11 mouse cellular contexts compared by ENCODE assay signal in the genomic region with DNA sequence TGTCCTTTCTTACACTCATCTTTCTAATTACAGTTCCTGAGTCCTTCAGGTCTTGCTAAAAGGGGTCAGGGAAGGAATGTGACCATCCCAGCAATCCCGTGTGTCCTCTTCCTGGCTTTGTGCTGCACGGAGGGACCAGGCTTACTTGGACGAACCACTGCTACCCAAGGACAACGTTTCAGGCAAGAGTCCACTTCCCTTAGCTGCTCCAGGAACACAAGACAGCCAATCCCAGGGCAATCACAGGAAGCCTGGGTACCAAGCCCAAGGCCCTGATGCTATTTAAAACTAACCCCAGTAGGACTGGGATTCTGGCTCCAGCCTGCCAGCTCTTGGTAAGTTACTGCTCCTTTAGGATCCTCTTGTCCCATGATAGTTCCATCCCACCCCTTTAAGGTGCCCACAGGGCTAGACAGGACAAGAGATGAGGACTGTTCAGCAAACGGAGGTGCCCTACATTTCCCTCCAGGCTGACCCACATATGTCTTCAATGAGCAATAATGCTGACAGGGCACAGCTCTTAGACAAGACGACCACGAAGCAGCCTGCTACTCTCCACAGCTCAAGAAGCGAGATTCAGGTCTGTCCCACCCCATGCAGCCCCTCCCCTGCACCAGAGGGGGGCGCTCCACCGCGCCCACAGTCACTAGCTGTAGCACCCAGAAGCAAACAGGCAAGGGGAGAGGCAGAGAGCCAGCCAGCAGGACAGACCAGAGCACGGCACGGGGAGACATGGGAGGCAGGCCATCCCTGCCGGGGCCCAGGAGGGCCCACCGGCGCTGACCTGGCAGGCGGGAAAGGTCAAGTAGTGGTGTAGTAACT.
DNase-seq lines count a peak whose midpoint lies in the region; ATAC-seq and TF ChIP-seq lines count a peak whose summit lies in the region.
"Had no signal": no experiment of that assay in that cellular context is flagged by ENCODE, and none has a peak within 500 bp of the region (broad histone marks: within the 10 kb centered on the region; RNA-seq: fewer than 3 reads in every experiment).

No protein-coding gene starts in this region.

- ATAC-seq in hindbrain, postnatal 0 days: peak; percentile 45; the same call in 1 of the 2 replicates
- no peak for ATAC-seq in intestine, embryonic 16.5 days

- peak; percentile 33 for TF ChIP-seq CTCF in hindbrain, postnatal 0 days (IDR thresholded peaks at IDR 0.05; ENCODE audit: low read depth)
- TF ChIP-seq CTCF in E14TG2a.4 (conservative IDR thresholded peaks at IDR 0.05; ENCODE audit: low read length): peak; percentile 75

- no peaks in the 10 kb centered on the region for H3K27me3 ChIP-seq in hindbrain, postnatal 0 days (ENCODE audit: insufficient read depth, low read length)
- H3K27me3 ChIP-seq in hindbrain, embryonic 10.5 days (ENCODE audit: insufficient read depth, poor library complexity, severe bottlenecking): no peaks in the 10 kb centered on the region
- H3K27me3 ChIP-seq in E14TG2a.4 (ENCODE audit: insufficient read depth, low read length): no peaks in the 10 kb centered on the region
- no peaks in the 10 kb centered on the region for H3K27me3 ChIP-seq in intestine, embryonic 16.5 days (replicated peaks; ENCODE audit: control insufficient read depth, insufficient read depth, low read length)

- no peak overlapping the region for H3K27ac ChIP-seq in hindbrain, postnatal 0 days
- no peak overlapping the region for H3K27ac ChIP-seq in hindbrain, embryonic 10.5 days
- no peak overlapping the region for H3K27ac ChIP-seq in ES-E14 (ENCODE audit: insufficient read depth, low read depth, low read length, poor library complexity, severe bottlenecking)
- no peak overlapping the region for H3K27ac ChIP-seq in intestine, embryonic 16.5 days (ENCODE audit: low read length)
- H3K27ac ChIP-seq: macrophage had no signal

- 62% methylated on average over 17 of the region's 17 CpGs for WGBS in hindbrain, postnatal 0 days
- WGBS in hindbrain, embryonic 10.5 days: 65% methylated on average over 17 of the region's 17 CpGs
- WGBS in intestine, embryonic 16.5 days: 65% methylated on average over 17 of the region's 17 CpGs

- H3K4me1 ChIP-seq in hindbrain, postnatal 0 days (ENCODE audit: insufficient read depth, low read length): no peaks in the 10 kb centered on the region
- H3K4me1 ChIP-seq in hindbrain, embryonic 10.5 days (replicated peaks): peaks cover 7% of the 10 kb centered on the region; the same call in 1 of the 2 replicates
- H3K4me1 ChIP-seq in E14TG2a.4 (replicated peaks; ENCODE audit: low read depth, low read length) (peaks cover 30% of the 10 kb centered on the region), ES-E14 (ENCODE audit: control insufficient read depth in 2 of 2, insufficient read depth in 2 of 2, low read length in 2 of 2, poor library complexity in 1 of 2) (no peaks in the 10 kb centered on the region; a peak in 1 of 4 replicates)
- H3K4me1 ChIP-seq in intestine, embryonic 16.5 days (ENCODE audit: control insufficient read depth, insufficient read depth, low read length): no peaks in the 10 kb centered on the region

- H3K9ac ChIP-seq in hindbrain, postnatal 0 days (replicated peaks; ENCODE audit: low read length): no peak overlapping the region
- H3K9ac ChIP-seq in ES-E14 (ENCODE audit: insufficient read depth, low read depth, low read length, poor library complexity, severe bottlenecking): peak overlapping the region; percentile 15; the same call in 1 of the 2 replicates
- H3K9ac ChIP-seq in intestine, embryonic 16.5 days (ENCODE audit: low read depth, low read length): 0 out of 2 replicates have a peak overlapping the region, but pooled peaks have one; percentile 10

- peaks cover 15% of the 10 kb centered on the region for H3K36me3 ChIP-seq in hindbrain, postnatal 0 days (ENCODE audit: insufficient read depth, low read length)
- peaks cover 70% of the 10 kb centered on the region for H3K36me3 ChIP-seq in hindbrain, embryonic 10.5 days
- H3K36me3 ChIP-seq in E14TG2a.4 (ENCODE audit: insufficient read depth, low read length) (peaks cover 98% of the 10 kb centered on the region), ES-E14 (ENCODE audit: control insufficient read depth, insufficient read depth, low read length, poor library complexity, severe bottlenecking) (peaks cover 52% of the 10 kb centered on the region)
- no peaks in the 10 kb centered on the region; the same call in 1 of the 2 replicates for H3K36me3 ChIP-seq in intestine, embryonic 16.5 days (ENCODE audit: control insufficient read depth, insufficient read depth, low read length)

- in situ Hi-C loops in ES-E14 (cut with MboI; ENCODE audit: low sequenced_read_pairs in 2 of 2, unreplicated experiment in 2 of 2): no loop called here

- no peak overlapping the region for H3K4me3 ChIP-seq in hindbrain, postnatal 0 days (ENCODE audit: low read length)
- H3K4me3 ChIP-seq in hindbrain, embryonic 10.5 days: no peak overlapping the region
- peak overlapping the region; percentile 69 for H3K4me3 ChIP-seq in E14TG2a.4 (replicated peaks; ENCODE audit: low read length)
- peak overlapping the region; percentile 26 to 52; a peak in 3 of 4 replicates for H3K4me3 ChIP-seq in ES-E14 (ENCODE audit: insufficient read depth in 1 of 2, low read depth in 1 of 2, low read length in 2 of 2, poor library complexity in 1 of 2, severe bottlenecking in 1 of 2)
- no peak overlapping the region for H3K4me3 ChIP-seq in intestine, embryonic 16.5 days (ENCODE audit: low read length)

- no peak overlapping the region for H3K4me2 ChIP-seq in hindbrain, postnatal 0 days (ENCODE audit: low read depth, low read length)
- H3K4me2 ChIP-seq in intestine, embryonic 16.5 days (ENCODE audit: low read depth, low read length): no peak overlapping the region

- no peak for DNase-seq in hindbrain, postnatal 0 days (ENCODE audit: low spot score)
- no peak for DNase-seq in hindbrain, embryonic 10.5 days (ENCODE audit: low spot score)
- DNase-seq in ES-E14 (ENCODE audit: low read depth, low spot score): peak; percentile 58
- no peak for DNase-seq in layer of hippocampus, postnatal 25 days (ENCODE audit: extremely low spot score in 1 of 2, low spot score in 1 of 2)
- DNase-seq in urinary bladder, postnatal 10 days (ENCODE audit: low spot score): no peak
- DNase-seq: cerebellum, postnatal 36 days; layer of hippocampus, adult 9-11 months; thymus, postnatal 36 days had no signal

- no peaks in the 10 kb centered on the region for H3K9me3 ChIP-seq in hindbrain, postnatal 0 days (ENCODE audit: low read length)
- no peaks in the 10 kb centered on the region for H3K9me3 ChIP-seq in hindbrain, embryonic 10.5 days
- H3K9me3 ChIP-seq in E14TG2a.4 (ENCODE audit: low read length) (no peaks in the 10 kb centered on the region), ES-E14 (ENCODE audit: control insufficient read depth, insufficient read depth, low read depth, low read length) (no peaks in the 10 kb centered on the region)
- no peaks in the 10 kb centered on the region for H3K9me3 ChIP-seq in intestine, embryonic 16.5 days (ENCODE audit: control insufficient read depth, low read length)

TF ChIP-seq in ES-E14, 5 proteins besides CTCF, POLR2A, EP300 and RAD21:
- TF ChIP-seq ZNF384 (IDR thresholded peaks at IDR 0.05; ENCODE audit: low read depth, low read length): no peak
- no peak for TF ChIP-seq MAFK (IDR thresholded peaks at IDR 0.05; ENCODE audit: insufficient read depth, low read depth, low read length)
- 0 out of 2 replicates have a peak, but pooled peaks have one; percentile 2 for TF ChIP-seq ZC3H11A (IDR thresholded peaks at IDR 0.05; ENCODE audit: borderline replicate concordance, low read depth, low read length)
- TF ChIP-seq CHD2 (IDR thresholded peaks at IDR 0.05; ENCODE audit: low read depth, low read length): no peak
- no peak for TF ChIP-seq HCFC1 (IDR thresholded peaks at IDR 0.05; ENCODE audit: borderline replicate concordance, insufficient read depth, low read length)
TF ChIP-seq in ES-E14: peak in this region for 1.

Comparison
In these comparisons a context has a peak if more than half of its experiments do, and no peak if none do; other contexts are left out.
1. H3K4me3 ChIP-seq: peak in E14TG2a.4 (single experiment) and ES-E14 (2 of 2); none in hindbrain, postnatal 0 days (single experiment), hindbrain, embryonic 10.5 days (single experiment) and intestine, embryonic 16.5 days (single experiment).